30 mouse cellular contexts compared by ENCODE assay signal in the genomic region with DNA sequence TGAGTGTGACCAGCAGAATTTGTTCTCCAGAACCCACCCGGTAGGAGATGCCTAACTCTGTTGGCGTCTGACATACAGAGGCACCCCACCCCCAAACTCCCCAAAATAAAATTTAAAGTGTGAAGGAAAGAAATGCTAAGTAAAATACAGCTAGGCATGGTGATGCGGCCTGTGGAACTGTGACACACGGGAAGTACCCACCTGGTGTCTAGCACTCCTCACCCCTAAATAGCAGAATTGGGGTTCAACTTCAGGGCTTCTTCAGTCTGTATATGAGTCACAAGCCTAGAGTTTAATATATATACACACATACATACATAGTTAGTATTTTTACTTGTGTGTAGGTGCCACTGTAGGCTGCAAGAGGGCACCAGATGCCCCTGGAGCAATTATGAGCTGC. TPM values are rescaled to one million over a fixed set of nuclear protein-coding genes. Genes with fewer than 3 reads are reported as not detected.
DNase-seq lines count a peak whose midpoint lies in the region; ATAC-seq and TF ChIP-seq lines count a peak whose summit lies in the region.
"Had no signal": no experiment of that assay in that cellular context is flagged by ENCODE, and none has a peak within 500 bp of the region (broad histone marks: within the 10 kb centered on the region; RNA-seq: fewer than 3 reads in every experiment).

No protein-coding gene starts in this region.

- H3K27me3 ChIP-seq in intestine, embryonic 16.5 days (replicated peaks; ENCODE audit: control insufficient read depth, insufficient read depth, low read length) = no peaks in the 10 kb centered on the region
- H3K27me3 ChIP-seq in intestine, postnatal 0 days (replicated peaks; ENCODE audit: control insufficient read depth, insufficient read depth, low read length) = no peaks in the 10 kb centered on the region
- H3K27me3 ChIP-seq in hindbrain, embryonic 14.5 days (ENCODE audit: control insufficient read depth, insufficient read depth, low read length) = no peaks in the 10 kb centered on the region
- H3K27me3 ChIP-seq: CH12.LX; embryonic facial prominence, embryonic 12.5 days; forebrain, embryonic 13.5 days; heart, embryonic 12.5 days; heart, embryonic 15.5 days; hindbrain, embryonic 13.5 days; Patski had no signal

- no peak overlapping the region for H3K9ac ChIP-seq in intestine, embryonic 16.5 days (ENCODE audit: low read depth, low read length)
- H3K9ac ChIP-seq in intestine, postnatal 0 days (ENCODE audit: low read depth, low read length) = no peak overlapping the region
- H3K9ac ChIP-seq in hindbrain, embryonic 14.5 days = no peak overlapping the region
- H3K9ac ChIP-seq: embryonic facial prominence, embryonic 12.5 days; forebrain, embryonic 13.5 days; heart, embryonic 12.5 days; heart, embryonic 15.5 days; hindbrain, embryonic 13.5 days had no signal

- 0 out of 2 replicates have a peak overlapping the region, but pooled peaks have one; percentile 10 for H3K27ac ChIP-seq in intestine, embryonic 16.5 days (ENCODE audit: low read length)
- no peak overlapping the region for H3K27ac ChIP-seq in intestine, postnatal 0 days (ENCODE audit: low read depth, low read length)
- H3K27ac ChIP-seq in left cerebral cortex, adult 2 months = 0 out of 2 replicates have a peak overlapping the region, but pooled peaks have one; percentile 28
- no peak overlapping the region for H3K27ac ChIP-seq in hindbrain, embryonic 14.5 days
- H3K27ac ChIP-seq: embryonic facial prominence, embryonic 12.5 days; forebrain, embryonic 10.5 days; forebrain, embryonic 13.5 days; heart, embryonic 15.5 days; hindbrain, embryonic 10.5 days; hindbrain, embryonic 13.5 days; hindbrain, postnatal 0 days had no signal

- DNase-seq in cerebellum, adult 11-12 months = peak; percentile 14
- DNase-seq in cerebellum, postnatal 10 days = no peak
- DNase-seq in left cerebral cortex, adult 2 months (ENCODE audit: extremely low spot score in 1 of 2, low spot score in 2 of 2) = no peak
- DNase-seq in left cerebral cortex, postnatal 36 days (ENCODE audit: low spot score in 2 of 2) = no peak
- peak; percentile 59 for DNase-seq in brain, adult 2 months (ENCODE audit: low read depth, low spot score)
- no peak for DNase-seq in hindbrain, embryonic 14.5 days (ENCODE audit: low spot score)
- DNase-seq: adrenal gland, adult 2 months; adrenal gland, postnatal 14 days; B cell, adult 2 months; gastrocnemius, postnatal 25 days; heart, adult 18-20 months; heart, postnatal 10 days; heart, postnatal 36 days; kidney, adult 18-20 months; kidney, adult 9 months had no signal

- H3K9me3 ChIP-seq in intestine, embryonic 16.5 days (ENCODE audit: control insufficient read depth, low read length) = no peaks in the 10 kb centered on the region
- no peaks in the 10 kb centered on the region for H3K9me3 ChIP-seq in intestine, postnatal 0 days (ENCODE audit: control insufficient read depth)
- H3K9me3 ChIP-seq in hindbrain, embryonic 14.5 days (ENCODE audit: control insufficient read depth, low read length) = no peaks in the 10 kb centered on the region
- H3K9me3 ChIP-seq: embryonic facial prominence, embryonic 12.5 days; forebrain, embryonic 10.5 days; forebrain, embryonic 13.5 days; G1E; heart, embryonic 12.5 days; heart, embryonic 15.5 days; hindbrain, embryonic 10.5 days; hindbrain, embryonic 13.5 days had no signal

- intact Hi-C loops in left cerebral cortex, adult 2 months (cut with DNase I) = loop anchor here (5.0 kb wide), 2 partner anchors 59 to 79 kb away; no protein-coding TSS in a partner anchor
- intact Hi-C loops in left cerebral cortex, postnatal 36 days (cut with DNase I) = loop anchor here (5.0 kb wide), 2 partner anchors 59 to 79 kb away; no protein-coding TSS in a partner anchor

- no peak for ATAC-seq in intestine, embryonic 16.5 days
- no peak for ATAC-seq in intestine, postnatal 0 days
- no peak for ATAC-seq in hindbrain, embryonic 14.5 days (ENCODE audit: low FRiP score)
- ATAC-seq: forebrain, embryonic 13.5 days; forebrain, embryonic 16.5 days; inflammation-experienced regulatory T-cells, adult 6 months; Patski had no signal

- TF ChIP-seq CTCF in intestine, postnatal 0 days (IDR thresholded peaks at IDR 0.05; ENCODE audit: low read depth) = no peak
- TF ChIP-seq CTCF in left cerebral cortex, adult 2 months (IDR thresholded peaks at IDR 0.05) = no peak; the same call in 1 of the 2 replicates

- H3K4me2 ChIP-seq in intestine, embryonic 16.5 days (ENCODE audit: low read depth, low read length) = no peak overlapping the region
- H3K4me2 ChIP-seq in intestine, postnatal 0 days (replicated peaks; ENCODE audit: low read depth) = no peak overlapping the region
- no peak overlapping the region for H3K4me2 ChIP-seq in hindbrain, embryonic 14.5 days (replicated peaks)
- H3K4me2 ChIP-seq: embryonic facial prominence, embryonic 12.5 days; forebrain, embryonic 13.5 days; heart, embryonic 12.5 days; heart, embryonic 15.5 days; hindbrain, embryonic 13.5 days had no signal

- 90% methylated on average over 4 of the region's 4 CpGs for WGBS in intestine, embryonic 16.5 days
- WGBS in intestine, postnatal 0 days = 93% methylated on average over 4 of the region's 4 CpGs
- WGBS in hindbrain, embryonic 14.5 days = 93% methylated on average over 4 of the region's 4 CpGs

- no peaks in the 10 kb centered on the region for H3K36me3 ChIP-seq in intestine, embryonic 16.5 days (ENCODE audit: control insufficient read depth, insufficient read depth, low read length)
- H3K36me3 ChIP-seq in intestine, postnatal 0 days (ENCODE audit: control insufficient read depth, insufficient read depth) = no peaks in the 10 kb centered on the region
- no peaks in the 10 kb centered on the region for H3K36me3 ChIP-seq in hindbrain, embryonic 14.5 days (replicated peaks; ENCODE audit: control insufficient read depth, insufficient read depth)
- H3K36me3 ChIP-seq: hindbrain, embryonic 13.5 days had no signal

- no peak overlapping the region for H3K4me3 ChIP-seq in intestine, embryonic 16.5 days (ENCODE audit: low read length)
- H3K4me3 ChIP-seq in intestine, postnatal 0 days (ENCODE audit: low read depth, low read length) = no peak overlapping the region
- no peak overlapping the region for H3K4me3 ChIP-seq in left cerebral cortex, adult 2 months
- H3K4me3 ChIP-seq in hindbrain, embryonic 14.5 days (replicated peaks; ENCODE audit: low read length) = no peak overlapping the region
- H3K4me3 ChIP-seq: embryonic facial prominence, embryonic 12.5 days; forebrain, embryonic 10.5 days; forebrain, embryonic 13.5 days; heart, embryonic 12.5 days; heart, embryonic 15.5 days; hindbrain, embryonic 10.5 days; hindbrain, embryonic 13.5 days had no signal

- peaks cover 14% of the 10 kb centered on the region for H3K4me1 ChIP-seq in intestine, embryonic 16.5 days (ENCODE audit: control insufficient read depth, insufficient read depth, low read length)
- H3K4me1 ChIP-seq in intestine, postnatal 0 days (replicated peaks; ENCODE audit: control insufficient read depth, insufficient read depth, low read length) = no peaks in the 10 kb centered on the region; the same call in 1 of the 2 replicates
- H3K4me1 ChIP-seq in hindbrain, embryonic 14.5 days (replicated peaks; ENCODE audit: control insufficient read depth, insufficient read depth, low read length) = 0 out of 2 replicates have a peak, but pooled peaks cover 4% of the 10 kb centered on the region
- H3K4me1 ChIP-seq: embryonic facial prominence, embryonic 12.5 days had no signal

RNA-seq across cellular contexts. Expression of gene Etv5, which starts 32.8 kb away (rescaled TPM):
- 10.3 and 11.1 TPM in 2 replicates for polyA plus RNA-seq in intestine, embryonic 16.5 days (2015; fragmentation: Nextera tagmentation; extraction: Ambion mirVana)
- polyA plus RNA-seq in intestine, postnatal 0 days (2015; fragmentation: Nextera tagmentation; extraction: Ambion mirVana) = 5.4 and 5.7 TPM in 2 replicates
- total RNA-seq in left cerebral cortex, adult 2 months (2021) = 10 to 100 TPM; 94.7 to 97.5 TPM
- total RNA-seq in left cerebral cortex, postnatal 36 days (2021) = 10 to 100 TPM; 81.8 to 87.0 TPM
- polyA plus RNA-seq in hindbrain, embryonic 14.5 days (2014; fragmentation: Nextera tagmentation; extraction: Ambion mirVana) = 21.3 and 27.0 TPM in 2 replicates

Comparison
In these comparisons a context has a peak if more than half of its experiments do, and no peak if none do; other contexts are left out.
1. DNase-seq: peak in cerebellum, adult 11-12 months (single experiment) and brain, adult 2 months (single experiment); none in cerebellum, postnatal 10 days (0 of 2), left cerebral cortex, adult 2 months (0 of 2), left cerebral cortex, postnatal 36 days (0 of 2) and hindbrain, embryonic 14.5 days (single experiment).
2. H3K27ac ChIP-seq: peak in intestine, embryonic 16.5 days (single experiment) and left cerebral cortex, adult 2 months (single experiment); none in intestine, postnatal 0 days (single experiment) and hindbrain, embryonic 14.5 days (single experiment).